Mouse (Mus musculus): ENCODE measurements around the gene As3mt. TPM values are rescaled to one million over a fixed set of nuclear protein-coding genes. Genes with fewer than 3 reads are reported as not detected.

Gene As3mt
- polyA plus RNA-seq (2015; fragmentation: Nextera tagmentation; extraction: Ambion mirVana): 46.4 and 49.0 TPM in 2 replicates

DNA sequence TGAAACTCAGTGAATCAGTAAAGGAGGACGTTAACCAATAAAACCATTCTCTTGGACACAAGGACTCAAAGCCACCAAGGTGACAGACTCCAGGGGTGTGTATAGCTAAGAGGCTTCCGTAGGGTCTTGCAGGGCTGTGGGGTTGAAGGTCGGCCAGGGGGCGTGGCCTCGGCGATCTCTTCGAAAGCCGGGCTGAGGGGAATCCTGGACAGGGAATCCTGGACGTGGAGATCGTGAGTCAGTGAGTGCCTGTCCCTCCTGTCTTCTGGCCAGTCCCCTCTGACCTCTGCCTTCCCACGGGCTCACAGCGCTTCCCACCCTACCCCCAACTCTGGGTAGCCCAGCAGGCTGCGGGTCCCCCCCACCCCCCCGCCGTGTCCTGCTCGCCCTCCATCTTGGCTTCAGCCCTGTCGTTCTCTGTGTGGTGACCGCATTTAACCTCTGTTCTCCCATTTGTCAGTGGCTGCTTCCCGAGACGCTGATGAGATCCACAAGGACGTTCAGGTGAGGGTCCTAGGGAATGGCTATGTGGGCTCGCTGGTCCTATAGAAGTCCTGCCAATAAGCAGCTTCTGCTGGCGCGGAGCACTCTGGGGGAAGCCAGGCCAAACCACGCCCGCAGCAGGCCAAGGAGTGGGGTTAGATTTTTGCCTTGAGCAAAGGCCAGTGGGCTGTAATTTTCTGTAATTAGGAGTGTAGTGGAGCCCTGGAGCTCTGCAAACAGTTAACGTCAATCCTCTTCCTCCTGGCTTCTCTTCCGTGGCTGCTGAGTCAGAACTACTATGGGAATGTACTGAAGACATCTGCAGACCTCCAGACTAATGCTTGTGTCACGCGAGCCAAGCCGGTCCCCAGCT is at the start of gene As3mt:
As3mt (plus strand) TSS at position 163 of the 856 bp plus-strand sequence.
- Histone ChIP-seq H3K27ac (ENCODE audit: low read depth, low read length) (peak within 1 kb of the TSS; percentile 83), H3K27me3 (replicated peaks; ENCODE audit: control insufficient read depth, insufficient read depth, low read length) (no peaks in the 10 kb centered on the region), H3K36me3 (ENCODE audit: control insufficient read depth, insufficient read depth) (peaks cover 10% of the 10 kb centered on the region; the same call in 1 of the 2 replicates), H3K9me3 (ENCODE audit: control insufficient read depth) (no peaks in the 10 kb centered on the region), H3K4me1 (replicated peaks; ENCODE audit: control insufficient read depth, insufficient read depth, low read length) (0 out of 2 replicates have a peak, but pooled peaks cover 2% of the 10 kb centered on the region), H3K4me3 (ENCODE audit: low read depth, low read length) (peak within 1 kb of the TSS; percentile 47), H3K9ac (ENCODE audit: low read depth, low read length) (peak within 1 kb of the TSS; percentile 71), H3K4me2 (replicated peaks; ENCODE audit: low read depth) (peak within 1 kb of the TSS; percentile 80)
- TF ChIP-seq CTCF (IDR thresholded peaks at IDR 0.05; ENCODE audit: low read depth): no peak
- 5% methylated on average over 31 of the region's 31 CpGs for WGBS
- peak; percentile 92 for ATAC-seq

DNA sequence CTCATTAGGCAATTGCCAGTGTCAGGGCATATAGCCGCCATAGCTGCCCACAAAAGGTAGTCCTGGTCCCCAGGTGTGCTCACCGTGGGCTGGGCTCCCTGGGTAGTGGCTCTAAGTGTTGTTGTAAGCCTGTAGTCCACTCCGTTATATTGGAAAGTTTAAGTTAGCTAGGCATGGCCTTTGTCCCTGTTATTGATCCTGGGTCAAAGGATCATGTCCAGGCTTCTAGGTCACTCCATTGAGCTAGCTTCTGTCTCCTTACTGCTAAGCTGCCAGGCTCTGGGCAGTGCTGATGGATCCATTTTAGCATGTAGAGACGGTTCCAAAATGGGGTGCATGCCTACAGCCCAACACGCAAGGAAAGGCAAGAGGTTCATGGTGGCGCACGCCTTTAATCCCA is 48.9 kb upstream of the As3mt start:
- Histone ChIP-seq H3K9ac (ENCODE audit: low read depth, low read length) (no peak overlapping the region), H3K4me3 (ENCODE audit: low read depth, low read length) (no peak overlapping the region), H3K4me1 (replicated peaks; ENCODE audit: control insufficient read depth, insufficient read depth, low read length) (0 out of 2 replicates have a peak, but pooled peaks cover 3% of the 10 kb centered on the region), H3K36me3 (ENCODE audit: control insufficient read depth, insufficient read depth) (peaks cover 32% of the 10 kb centered on the region), H3K27ac (ENCODE audit: low read depth, low read length) (no peak overlapping the region), H3K4me2 (replicated peaks; ENCODE audit: low read depth) (no peak overlapping the region; the same call in 1 of the 2 replicates), H3K9me3 (ENCODE audit: control insufficient read depth) (no peaks in the 10 kb centered on the region), H3K27me3 (replicated peaks; ENCODE audit: control insufficient read depth, insufficient read depth, low read length) (no peaks in the 10 kb centered on the region)
- no peak for TF ChIP-seq CTCF (IDR thresholded peaks at IDR 0.05; ENCODE audit: low read depth)
- WGBS: 94% methylated on average over 7 of the region's 7 CpGs
- 0 out of 2 replicates have a peak, but pooled peaks have one; percentile 9 for ATAC-seq

- TF ChIP-seq CTCF (IDR thresholded peaks at IDR 0.05; ENCODE audit: low read depth): no peak
- ATAC-seq: peak; percentile 61
- Histone ChIP-seq H3K4me3 (ENCODE audit: low read depth, low read length) (no peak overlapping the region), H3K27me3 (replicated peaks; ENCODE audit: control insufficient read depth, insufficient read depth, low read length) (no peaks in the 10 kb centered on the region), H3K4me2 (replicated peaks; ENCODE audit: low read depth) (no peak overlapping the region; the same call in 1 of the 2 replicates), H3K9ac (ENCODE audit: low read depth, low read length) (no peak overlapping the region), H3K9me3 (ENCODE audit: control insufficient read depth) (no peaks in the 10 kb centered on the region), H3K27ac (ENCODE audit: low read depth, low read length) (peak overlapping the region; percentile 29), H3K36me3 (ENCODE audit: control insufficient read depth, insufficient read depth) (peaks cover 27% of the 10 kb centered on the region), H3K4me1 (replicated peaks; ENCODE audit: control insufficient read depth, insufficient read depth, low read length) (0 out of 2 replicates have a peak, but pooled peaks cover 3% of the 10 kb centered on the region)
- WGBS: 34% methylated on average over 9 of the region's 9 CpGs
Measured at GRCm38 (mm10) chr19:46658851-46659250, 48.4 kb upstream of the As3mt start.

DNA sequence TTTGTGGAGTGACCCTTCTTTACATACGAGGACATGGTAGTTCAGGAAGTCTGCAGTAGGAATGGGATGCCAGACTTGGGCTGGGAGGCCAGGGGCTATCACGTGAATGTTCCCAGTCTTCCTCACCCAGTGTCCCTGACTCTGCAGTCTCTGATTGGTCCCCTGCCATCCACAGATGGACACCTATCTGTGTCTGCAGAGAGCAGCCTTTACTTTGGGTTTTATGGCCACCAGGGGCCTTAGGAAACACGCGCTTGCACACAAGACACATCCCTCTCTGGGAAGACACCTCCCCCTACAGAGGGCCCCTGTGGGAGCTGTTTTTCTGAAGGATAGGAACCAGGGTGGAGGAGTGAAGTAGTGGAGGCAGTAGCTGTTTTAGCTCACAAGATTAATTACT is 45.7 kb upstream of the As3mt start:
- no peak overlapping the region for H3K9ac ChIP-seq (ENCODE audit: low read depth, low read length)
- no peaks in the 10 kb centered on the region for H3K27me3 ChIP-seq (replicated peaks; ENCODE audit: control insufficient read depth, insufficient read depth, low read length)
- no peak overlapping the region for H3K4me3 ChIP-seq (ENCODE audit: low read depth, low read length)
- no peaks in the 10 kb centered on the region for H3K9me3 ChIP-seq (ENCODE audit: control insufficient read depth)
- no peak overlapping the region for H3K27ac ChIP-seq (ENCODE audit: low read depth, low read length)
- H3K36me3 ChIP-seq (ENCODE audit: control insufficient read depth, insufficient read depth): peaks cover 4% of the 10 kb centered on the region; the same call in 1 of the 2 replicates
- TF ChIP-seq CTCF (IDR thresholded peaks at IDR 0.05; ENCODE audit: low read depth): peak; percentile 24
- 0 out of 2 replicates have a peak, but pooled peaks cover 3% of the 10 kb centered on the region for H3K4me1 ChIP-seq (replicated peaks; ENCODE audit: control insufficient read depth, insufficient read depth, low read length)
- H3K4me2 ChIP-seq (replicated peaks; ENCODE audit: low read depth): no peak overlapping the region
- ATAC-seq: no peak
- WGBS: 37% methylated on average over 4 of the region's 4 CpGs

GRCm38 (mm10) chr19:46662214-46662613 is 45.0 kb upstream of the As3mt start:
- 62% methylated on average over 8 of the region's 8 CpGs for WGBS
- no peak for TF ChIP-seq CTCF (IDR thresholded peaks at IDR 0.05; ENCODE audit: low read depth)
- Histone ChIP-seq H3K4me3 (ENCODE audit: low read depth, low read length) (no peak overlapping the region), H3K27me3 (replicated peaks; ENCODE audit: control insufficient read depth, insufficient read depth, low read length) (no peaks in the 10 kb centered on the region), H3K27ac (ENCODE audit: low read depth, low read length) (no peak overlapping the region), H3K9me3 (ENCODE audit: control insufficient read depth) (no peaks in the 10 kb centered on the region), H3K36me3 (ENCODE audit: control insufficient read depth, insufficient read depth) (no peaks in the 10 kb centered on the region), H3K9ac (ENCODE audit: low read depth, low read length) (no peak overlapping the region), H3K4me1 (replicated peaks; ENCODE audit: control insufficient read depth, insufficient read depth, low read length) (0 out of 2 replicates have a peak, but pooled peaks cover 3% of the 10 kb centered on the region), H3K4me2 (replicated peaks; ENCODE audit: low read depth) (no peak overlapping the region)
- ATAC-seq: no peak

GRCm38 (mm10) chr19:46662784-46663183 is 44.5 kb upstream of the As3mt start:
- H3K9ac ChIP-seq (ENCODE audit: low read depth, low read length): no peak overlapping the region
- 78% methylated on average over 6 of the region's 6 CpGs for WGBS
- no peak overlapping the region for H3K4me3 ChIP-seq (ENCODE audit: low read depth, low read length)
- 0 out of 2 replicates have a peak, but pooled peaks cover 3% of the 10 kb centered on the region for H3K4me1 ChIP-seq (replicated peaks; ENCODE audit: control insufficient read depth, insufficient read depth, low read length)
- no peak for TF ChIP-seq CTCF (IDR thresholded peaks at IDR 0.05; ENCODE audit: low read depth)
- no peaks in the 10 kb centered on the region for H3K36me3 ChIP-seq (ENCODE audit: control insufficient read depth, insufficient read depth)
- H3K4me2 ChIP-seq (replicated peaks; ENCODE audit: low read depth): no peak overlapping the region
- H3K27me3 ChIP-seq (replicated peaks; ENCODE audit: control insufficient read depth, insufficient read depth, low read length): no peaks in the 10 kb centered on the region
- no peaks in the 10 kb centered on the region for H3K9me3 ChIP-seq (ENCODE audit: control insufficient read depth)
- no peak for ATAC-seq
- H3K27ac ChIP-seq (ENCODE audit: low read depth, low read length): no peak overlapping the region

Measured in intestine, postnatal 0 days (tissue).